Mouse (Mus musculus) heart, postnatal 0 days (tissue): Measurements from ENCODE around the gene Tctn3.
A peak's percentile ranks its signal among the peaks of the same experiment; 100 is the strongest.

Experiments
- CTCF ChIP-seq: IDR thresholded peaks from 2 replicates; pipeline ENCODE4 v1.5.1; 2016; ENCODE audit warnings: antibody characterized with exemption, control low read depth, low read depth
- EP300 ChIP-seq: IDR thresholded peaks from 2 replicates; pipeline ENCODE4 v1.6.1; 2016; ENCODE audit warnings: antibody characterized with exemption, low read depth

DNA sequence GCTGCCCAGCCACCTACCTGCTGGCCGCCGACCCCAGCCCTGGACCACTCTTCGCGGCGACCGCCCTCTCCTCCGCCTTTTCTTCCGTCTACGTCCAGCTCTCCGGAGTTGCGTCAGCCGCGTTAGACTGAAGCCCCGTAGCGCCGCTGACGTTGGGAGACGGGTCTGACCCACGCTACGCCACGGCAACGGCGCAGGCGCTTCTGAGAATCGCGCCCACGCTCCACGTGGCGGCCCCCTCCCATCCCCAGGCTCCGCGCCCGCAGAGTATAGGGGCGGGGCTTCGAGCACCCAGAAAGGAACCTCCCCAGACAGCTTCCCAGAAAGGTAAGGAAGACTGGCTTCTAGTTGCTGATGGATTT, 23.8 kb downstream of the Tctn3 start, which contains the start of gene Aldh18a1:
- no peak for TF ChIP-seq CTCF
- peak; percentile 71; the same call in 1 of the 2 replicates for TF ChIP-seq EP300
